Mouse (Mus musculus) naive thymus-derived CD4-positive, alpha-beta T cell, adult 2 months (primary cell): ENCODE measurements around the gene Cd2ap.
A peak's percentile ranks its signal among the peaks of the same experiment; 100 is the strongest.
"Not testable (repeated sequence)": the region's sequence is repeated elsewhere in the genome, so short reads cannot be mapped to it uniquely, and the experiment has no call there.

Experiments
- DNase-seq: peaks from one replicate; pipeline ENCODE4 v3.0.0-alpha.2; 2011; ENCODE audit warnings: low read depth

The Cd2ap gene

DNA sequence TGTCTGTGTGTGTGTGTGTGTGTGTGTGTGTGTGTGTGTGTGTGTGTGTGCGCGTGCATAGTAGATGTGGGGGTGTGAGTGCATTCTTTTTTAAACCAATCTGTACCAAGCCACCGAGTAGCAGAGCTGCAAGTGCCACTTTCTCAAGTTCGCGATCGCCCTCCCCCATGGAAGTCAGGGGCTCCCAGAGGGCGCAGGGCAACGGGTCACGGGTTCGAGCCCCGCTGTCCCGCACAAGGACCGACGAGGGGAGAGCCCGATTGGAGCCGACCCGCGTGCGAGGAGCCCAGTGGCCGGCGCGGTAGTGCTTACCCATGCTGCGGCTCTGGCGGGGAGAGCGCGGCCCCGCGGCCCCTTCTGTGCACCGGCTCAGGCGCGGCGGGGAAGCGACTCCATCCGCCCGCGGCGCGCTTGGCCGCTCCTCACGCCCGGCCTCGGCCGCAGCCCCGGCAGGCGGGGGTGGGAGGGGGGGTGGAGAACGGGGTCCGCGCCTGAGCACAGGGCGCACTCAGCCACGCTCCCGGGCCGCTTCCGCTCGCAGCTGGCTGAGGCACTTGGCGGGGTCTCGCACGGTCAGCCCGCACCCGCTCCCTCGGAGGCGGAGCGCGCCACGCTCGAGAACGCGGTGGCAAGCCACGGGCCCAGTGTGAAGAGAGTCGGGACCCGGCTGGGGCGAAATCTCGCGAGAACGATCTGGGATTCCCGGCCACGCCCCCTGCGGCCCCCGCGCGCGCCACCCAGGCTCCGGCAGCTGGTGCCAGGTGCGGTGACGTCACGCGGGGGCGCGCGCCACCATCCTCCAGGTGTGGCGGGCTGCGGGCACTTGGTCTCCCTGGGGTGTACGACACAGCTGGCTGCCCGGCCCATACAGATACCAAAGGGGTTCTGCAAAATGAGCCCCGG, at the start of gene Cd2ap:
Cd2ap (minus strand) TSS at position 665 of the 903 bp plus-strand sequence.
- DNase-seq: peak; percentile 99

DNA sequence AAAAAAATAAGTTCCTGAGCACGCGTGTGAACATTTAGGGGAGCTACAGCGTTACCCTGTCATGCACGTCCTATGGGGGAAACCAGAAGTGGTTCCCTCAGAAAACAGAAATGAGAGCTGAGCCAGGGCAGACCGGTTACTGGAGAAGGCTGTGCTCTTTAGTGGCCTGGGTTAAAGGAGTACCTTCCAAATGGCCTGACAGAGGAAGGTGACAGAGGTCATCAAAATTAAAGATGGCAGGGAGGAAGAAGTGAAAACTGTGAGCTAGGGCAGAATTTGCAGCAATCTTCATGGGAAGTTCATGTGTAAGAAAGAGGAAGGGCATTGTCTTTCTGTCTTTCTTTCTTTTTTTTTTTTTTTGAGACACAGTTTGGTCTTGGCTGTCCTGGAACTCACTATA, 48.3 kb upstream of the Cd2ap start:
- no peak for DNase-seq

DNA sequence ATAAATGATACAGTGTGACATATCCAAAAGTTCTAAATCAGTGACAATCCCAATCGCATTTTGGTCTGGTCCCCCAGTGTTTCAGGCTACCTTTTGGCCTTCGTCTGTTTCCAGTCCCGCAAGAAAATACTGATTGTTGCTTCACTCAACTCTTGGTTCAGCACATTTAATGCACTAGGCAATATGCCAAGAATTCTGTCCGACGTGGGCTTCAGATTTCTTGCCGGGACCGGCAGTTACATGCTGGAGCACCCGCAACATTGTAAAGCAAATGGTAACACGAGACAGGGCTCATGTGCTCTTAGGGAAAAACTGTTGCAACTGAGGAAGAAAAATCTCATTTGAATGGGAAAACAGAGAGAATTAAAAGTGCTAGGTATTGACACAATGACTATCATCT, 42.3 kb upstream of the Cd2ap start:
- no peak for DNase-seq

DNA sequence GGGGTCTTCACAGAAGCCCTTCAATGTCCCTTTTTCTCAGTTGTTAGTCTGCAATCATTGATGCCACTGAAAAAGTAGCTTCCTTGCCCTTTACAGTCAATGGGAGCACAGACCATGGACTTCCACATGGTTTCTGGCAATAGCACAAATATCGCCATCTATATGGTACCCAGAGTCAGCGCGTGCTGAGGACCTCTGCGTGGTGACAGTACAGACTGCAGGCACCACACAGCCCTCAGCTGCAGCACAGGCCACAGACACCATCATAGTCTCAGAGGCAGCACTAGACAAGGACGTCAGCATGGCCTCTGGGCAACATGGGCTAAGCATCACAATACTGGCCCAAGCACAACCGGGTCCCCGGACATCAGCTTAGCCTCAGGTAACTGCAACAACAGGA, 38.3 kb upstream of the Cd2ap start:
- DNase-seq: peak; percentile 9

DNA sequence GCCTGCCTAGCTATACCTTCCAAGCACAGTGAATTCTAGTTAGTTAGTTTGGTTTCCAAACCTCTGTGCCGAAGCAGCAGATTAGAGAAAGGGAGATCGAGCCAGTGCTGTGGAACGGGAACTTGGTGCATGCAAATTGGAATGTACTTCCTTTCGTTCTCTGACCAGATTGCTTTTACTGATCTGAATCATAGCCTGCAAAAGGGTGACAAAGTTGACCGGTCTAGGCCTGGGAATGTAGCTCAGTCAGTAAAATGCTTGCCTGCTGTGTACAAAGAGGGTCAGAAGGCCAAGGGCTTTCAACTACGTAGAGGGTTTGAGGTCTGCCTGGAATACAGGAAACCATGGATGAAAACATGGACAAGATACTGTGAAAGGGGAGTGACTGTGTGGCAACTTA, 35.7 kb upstream of the Cd2ap start:
- no peak for DNase-seq

DNA sequence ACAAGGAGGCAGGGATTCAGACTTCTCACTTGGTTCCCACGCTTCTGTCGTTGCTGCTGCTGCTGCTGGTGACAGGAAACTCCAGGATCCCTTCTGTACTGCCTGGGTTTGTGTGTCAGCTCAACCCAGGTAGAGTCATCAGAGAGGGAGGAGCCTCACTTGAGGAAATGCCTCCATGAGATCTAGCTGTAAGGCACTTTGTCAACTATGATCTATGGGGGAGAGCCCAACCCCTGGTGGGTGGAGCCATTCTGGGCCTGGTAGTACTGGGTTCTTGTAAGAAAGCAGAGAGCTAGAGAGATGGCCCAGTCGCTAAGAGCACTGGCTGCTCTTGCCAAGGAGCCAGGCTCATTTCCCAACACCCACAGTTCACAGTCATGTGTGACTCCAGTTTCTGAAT, 34.0 kb upstream of the Cd2ap start:
- DNase-seq: no peak

DNA sequence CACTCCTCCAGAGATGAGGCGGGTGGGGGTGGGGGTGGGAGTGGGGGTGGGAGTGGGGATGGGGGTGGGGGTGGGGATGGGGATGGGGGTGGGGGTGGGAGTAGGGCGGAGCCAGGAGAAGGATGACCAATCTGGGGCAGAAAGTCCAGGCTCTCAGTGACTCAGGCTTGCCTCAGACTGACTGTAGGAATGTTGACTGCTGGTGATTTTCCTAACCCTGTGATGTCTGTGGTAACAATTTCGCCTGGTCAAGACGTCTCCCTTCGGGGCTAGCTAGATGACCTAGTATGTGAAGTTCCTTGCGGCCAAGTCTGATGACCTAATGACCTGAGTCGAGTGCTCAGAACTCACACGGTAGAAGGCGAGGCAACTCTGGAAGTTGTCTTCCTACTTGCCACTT, 32.9 kb upstream of the Cd2ap start:
- no peak for DNase-seq

DNA sequence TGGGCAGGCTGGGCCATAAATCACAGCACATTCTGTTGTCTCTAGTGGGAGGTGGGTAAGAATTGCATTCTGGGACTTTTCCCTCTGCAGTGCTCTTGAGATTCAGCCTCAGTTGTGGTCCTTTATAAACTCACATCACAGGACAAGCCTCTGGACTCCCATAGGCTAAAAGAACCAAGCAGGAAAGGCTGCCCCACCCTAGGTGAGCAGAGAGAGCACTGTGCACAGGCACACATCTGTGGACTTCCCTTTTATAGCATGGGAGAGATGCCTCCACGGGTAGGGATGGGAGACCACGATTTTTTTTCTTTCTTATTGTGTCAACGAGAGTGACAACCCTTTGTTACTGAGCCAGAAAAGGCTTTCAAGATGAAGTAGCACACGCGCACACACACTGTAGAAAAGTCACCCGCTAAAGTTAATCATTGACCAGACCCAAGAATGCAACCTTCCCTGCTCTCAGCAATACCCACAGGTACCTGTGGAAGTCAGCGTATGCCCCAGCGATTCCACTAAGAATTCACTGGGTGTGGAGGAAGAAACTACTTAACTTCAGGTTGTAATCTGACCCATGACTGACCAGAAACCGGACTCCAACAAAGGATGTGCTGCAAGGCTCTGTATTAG, 32.4 kb upstream of the Cd2ap start:
- DNase-seq: no peak

DNA sequence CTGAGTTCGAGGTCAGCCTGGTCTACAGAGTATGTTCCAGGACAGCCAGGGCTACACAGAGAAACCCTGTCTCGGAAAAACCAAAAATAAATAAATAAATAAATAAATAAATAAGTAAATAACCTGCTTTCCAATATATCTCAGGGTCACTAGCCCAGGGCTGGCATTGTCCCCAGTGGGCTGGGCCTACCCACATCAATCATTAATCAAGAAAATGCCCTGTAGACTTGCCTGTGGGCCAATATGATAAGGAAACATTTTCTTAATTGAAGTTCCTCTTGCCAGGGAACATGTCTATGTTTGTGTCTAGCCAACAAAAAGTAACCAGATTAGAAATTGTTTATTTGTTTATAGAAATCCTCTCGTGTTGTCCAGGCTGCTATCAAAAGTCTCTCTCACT, 31.7 kb upstream of the Cd2ap start:
- DNase-seq: no peak

DNA sequence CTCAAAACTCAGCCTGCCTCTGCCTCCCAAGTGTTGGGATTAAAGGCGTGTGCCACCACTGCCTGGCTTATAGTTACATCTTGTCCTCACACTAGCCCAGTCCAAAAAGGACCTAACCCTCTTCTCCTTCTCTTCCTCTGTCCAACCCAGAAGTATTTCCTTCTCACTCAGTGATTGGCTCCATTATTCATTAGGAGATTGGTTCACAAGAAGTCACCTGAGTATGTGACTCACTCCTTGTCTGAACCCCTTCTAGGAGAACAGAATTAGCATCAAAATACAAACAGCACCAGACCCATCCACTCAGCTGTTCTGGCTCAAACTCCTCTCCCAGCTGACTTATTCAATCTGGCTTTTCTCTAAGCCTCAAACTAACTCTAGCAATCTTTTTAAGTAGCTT, 30.0 kb upstream of the Cd2ap start:
- not testable (repeated sequence) for DNase-seq

DNA sequence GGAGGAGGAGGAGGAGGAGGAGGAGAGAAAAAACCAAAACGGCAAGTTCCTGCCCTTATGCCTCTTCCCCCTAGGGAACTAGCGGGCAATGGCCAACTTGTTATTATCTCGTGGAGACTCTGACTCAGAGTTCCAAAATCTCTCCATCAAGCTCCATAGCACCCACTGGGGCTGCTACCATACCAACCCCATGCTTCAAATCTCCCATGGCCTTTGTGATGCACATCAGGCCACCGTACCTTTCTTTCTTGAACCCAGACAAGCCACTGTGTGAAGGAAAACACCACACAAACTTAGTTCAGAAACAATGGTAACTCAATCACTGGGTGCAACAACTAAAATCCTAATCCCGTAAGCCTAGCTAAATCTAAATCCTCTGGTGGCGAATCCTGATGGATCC, 29.5 kb upstream of the Cd2ap start:
- no peak for DNase-seq

DNA sequence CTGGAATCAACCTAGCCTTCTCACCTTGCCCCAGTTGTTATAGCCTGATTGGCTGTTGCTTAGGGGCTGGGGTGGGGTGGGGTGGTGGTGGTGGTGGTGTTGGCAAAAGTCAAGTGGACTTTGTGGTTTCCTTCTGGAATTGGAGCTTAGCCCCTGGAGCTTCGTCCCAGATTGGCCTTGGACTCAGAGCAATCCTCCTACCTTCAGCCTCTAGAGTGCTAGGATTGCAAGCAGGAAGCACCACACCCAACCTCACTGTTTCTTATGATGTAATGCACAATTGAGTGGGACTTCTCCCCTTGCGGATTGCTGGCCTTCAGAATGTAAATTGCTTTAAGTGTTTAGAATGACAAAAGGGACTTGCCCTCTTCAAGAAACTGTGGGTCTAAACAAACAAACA, 24.3 kb upstream of the Cd2ap start:
- no peak for DNase-seq

DNA sequence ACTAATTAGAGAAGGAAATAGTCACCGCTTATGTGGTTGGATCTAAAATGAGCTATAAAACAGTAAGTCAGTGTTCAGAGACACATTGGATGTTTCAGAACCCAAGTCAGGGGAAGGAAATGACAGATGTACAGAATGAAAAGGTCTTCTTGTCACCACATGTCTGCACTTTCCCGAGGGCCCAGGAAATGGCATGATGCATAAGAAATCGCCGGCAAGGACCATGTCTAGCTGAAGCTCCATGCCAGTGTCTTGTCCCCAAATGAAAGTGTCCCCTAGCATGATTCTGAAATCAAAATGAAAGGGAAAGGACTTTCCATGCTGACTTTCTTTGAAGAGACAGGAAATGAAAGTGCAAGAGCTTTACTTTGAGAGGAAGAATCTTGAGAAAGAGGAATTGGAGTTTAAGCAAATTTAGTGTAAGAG, 10.8 kb upstream of the Cd2ap start:
- peak; percentile 72 for DNase-seq

DNA sequence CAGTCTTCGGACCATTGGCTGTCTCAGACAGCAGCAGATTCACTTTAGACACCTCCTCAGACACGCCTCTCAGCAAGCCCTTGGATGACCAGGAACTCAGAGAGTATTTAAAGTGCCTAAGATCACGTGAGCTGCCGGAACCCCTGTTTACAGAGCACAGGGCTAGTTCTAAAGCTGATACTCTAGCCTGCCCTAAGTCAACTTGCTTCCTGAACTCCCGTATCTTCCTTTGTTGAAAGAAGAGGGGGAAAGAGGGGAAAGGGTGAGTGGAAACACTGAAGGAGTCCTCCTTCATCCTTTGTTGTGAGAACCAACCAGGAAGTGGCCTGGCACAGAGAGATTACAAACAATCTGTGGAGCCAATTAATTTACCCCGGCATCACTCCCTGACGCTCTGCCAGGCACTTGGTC, 8.6 kb upstream of the Cd2ap start:
- no peak for DNase-seq

DNA sequence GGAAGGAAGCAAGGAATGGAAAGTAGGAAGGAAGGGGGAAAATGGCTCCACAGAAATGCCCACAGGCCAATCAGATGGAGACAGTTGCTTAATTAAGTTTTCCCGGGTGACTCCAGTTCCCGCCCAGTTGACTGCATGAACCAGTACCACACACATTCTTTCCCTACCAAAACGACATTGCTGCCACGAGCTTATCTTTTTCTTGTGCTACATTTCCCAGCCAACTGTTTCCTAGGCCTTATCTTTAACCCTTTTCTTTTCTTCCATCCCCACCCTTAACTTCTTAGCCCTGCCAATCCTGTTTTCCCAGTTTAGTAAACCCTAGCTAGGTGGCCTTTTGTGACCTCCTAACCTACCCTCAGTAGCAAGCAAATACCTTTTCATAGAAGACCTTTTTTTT, 7.9 kb upstream of the Cd2ap start:
- DNase-seq: no peak

DNA sequence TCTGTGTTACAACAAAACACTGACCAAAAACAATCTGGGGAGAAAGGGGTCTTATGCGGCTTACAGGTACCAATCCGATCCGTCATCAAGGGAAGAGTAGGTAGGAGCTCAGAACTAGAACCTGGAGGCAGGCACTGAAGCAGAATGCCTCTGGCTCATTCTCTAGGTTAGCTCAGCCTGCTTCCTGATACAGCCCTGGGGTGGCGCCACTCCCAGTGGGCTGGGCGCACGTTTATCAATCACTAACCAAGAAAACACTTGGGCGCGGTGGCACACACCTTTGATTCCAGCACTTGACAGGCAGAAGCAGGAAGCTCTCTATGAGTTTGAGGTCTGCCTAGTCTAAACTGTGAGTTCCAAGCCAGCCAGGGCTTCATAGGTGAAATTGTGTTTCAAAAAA, 7.3 kb upstream of the Cd2ap start:
- DNase-seq: peak; percentile 78

DNA sequence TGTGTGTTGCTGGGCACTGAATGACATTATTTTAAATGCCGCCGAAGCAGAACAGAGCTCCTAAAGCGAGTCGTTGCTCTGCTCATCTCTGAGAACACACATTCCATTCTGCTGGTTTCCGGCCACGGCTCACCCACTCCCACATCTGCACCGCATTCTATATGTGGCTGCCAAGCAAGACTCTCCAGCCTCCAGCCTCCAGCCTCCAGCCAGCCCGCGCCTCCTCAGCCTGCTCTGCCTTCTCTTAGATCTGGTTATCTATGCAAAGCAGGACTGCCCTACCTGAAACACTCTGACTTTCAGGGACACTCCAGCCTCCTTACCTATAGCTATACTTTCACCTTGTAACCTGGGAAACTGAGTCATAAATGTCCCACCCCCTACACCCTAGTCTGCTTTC, 6.8 kb upstream of the Cd2ap start:
- DNase-seq: no peak

DNA sequence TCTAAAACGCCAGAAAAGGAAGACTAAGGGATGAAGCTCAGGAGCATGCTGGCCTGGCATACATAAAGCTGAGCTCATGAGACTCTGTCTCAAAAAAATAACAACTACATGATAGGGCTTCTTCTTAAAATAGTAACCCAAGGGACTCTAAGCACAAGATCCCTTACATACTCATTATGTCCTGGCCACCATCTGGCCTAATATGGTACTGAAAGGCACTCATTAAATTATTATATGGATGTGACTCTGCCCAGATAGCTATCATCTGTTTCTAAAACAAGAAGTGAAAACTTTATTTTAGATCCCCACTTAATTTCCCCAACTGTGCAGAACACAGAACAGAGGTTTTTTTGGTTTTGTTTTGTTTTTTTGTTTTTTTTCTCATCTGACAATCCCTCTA, 6.4 kb upstream of the Cd2ap start:
- DNase-seq: no peak

DNA sequence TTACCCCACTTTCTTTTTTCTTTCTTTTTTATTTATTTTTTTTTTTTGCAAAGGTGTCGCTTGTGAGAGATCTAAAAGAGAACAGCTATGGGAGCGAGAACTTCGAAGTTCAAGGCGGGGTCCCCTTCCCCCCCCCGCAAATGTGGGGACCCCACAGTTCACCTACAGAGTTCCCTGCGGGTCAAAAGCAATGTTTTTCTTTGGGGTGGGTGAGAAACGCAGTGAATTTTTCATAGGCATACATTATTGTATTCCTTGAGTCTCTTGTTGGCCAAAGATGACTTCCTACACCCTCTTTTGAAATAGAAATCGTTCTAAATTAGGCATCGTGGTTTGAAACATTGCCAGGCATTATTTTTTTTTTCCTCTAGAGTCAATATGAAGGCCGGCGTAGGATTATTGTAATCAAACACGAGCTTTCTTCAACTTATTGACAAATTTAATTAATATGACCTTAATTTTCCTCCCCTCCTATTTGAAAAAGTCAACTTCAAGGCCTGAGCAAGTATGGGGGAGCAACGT, 500 bp upstream of the Cd2ap start:
- no peak for DNase-seq

DNA sequence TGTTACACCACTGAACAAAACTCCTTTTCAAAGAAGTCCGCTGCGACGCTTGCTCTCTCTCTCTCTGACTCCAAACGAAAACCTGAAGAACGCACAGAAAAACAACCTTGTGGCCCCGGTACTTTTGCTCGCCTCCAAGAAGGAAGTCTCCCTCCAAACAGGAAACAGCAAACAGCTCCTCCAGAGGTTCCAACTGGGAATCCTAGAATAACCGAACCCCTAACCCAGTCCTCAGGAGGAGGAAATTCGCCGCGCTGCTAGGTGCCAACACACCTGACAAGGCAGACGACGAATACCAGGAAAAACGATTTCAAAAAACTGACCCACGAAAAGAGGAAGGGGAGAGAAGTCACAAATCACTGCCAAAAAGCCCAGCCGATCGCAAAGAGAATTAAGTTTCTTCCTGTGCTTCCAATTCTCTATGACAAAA, 879 bp downstream of the Cd2ap start:
- DNase-seq: peak; percentile 83

DNA sequence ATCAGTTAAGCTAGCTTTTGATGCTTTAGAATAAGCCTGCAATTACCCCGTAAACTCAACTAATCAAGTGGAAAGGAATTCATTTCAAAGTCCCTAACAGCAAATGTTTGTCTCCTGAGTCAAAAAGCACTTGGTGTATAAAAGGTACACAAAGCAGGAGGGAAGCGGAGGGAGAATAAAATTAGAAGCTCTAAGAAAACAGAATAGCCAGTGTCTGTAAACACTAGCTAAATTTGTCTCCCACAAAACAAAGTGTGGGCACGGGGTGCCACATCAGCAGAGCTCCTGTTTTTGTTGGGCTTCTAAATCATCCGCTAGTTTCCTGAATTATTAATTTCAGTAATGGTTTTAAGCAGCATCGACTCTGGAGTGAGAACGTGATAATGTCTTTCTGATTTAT, 1.4 kb downstream of the Cd2ap start:
- no peak for DNase-seq

DNA sequence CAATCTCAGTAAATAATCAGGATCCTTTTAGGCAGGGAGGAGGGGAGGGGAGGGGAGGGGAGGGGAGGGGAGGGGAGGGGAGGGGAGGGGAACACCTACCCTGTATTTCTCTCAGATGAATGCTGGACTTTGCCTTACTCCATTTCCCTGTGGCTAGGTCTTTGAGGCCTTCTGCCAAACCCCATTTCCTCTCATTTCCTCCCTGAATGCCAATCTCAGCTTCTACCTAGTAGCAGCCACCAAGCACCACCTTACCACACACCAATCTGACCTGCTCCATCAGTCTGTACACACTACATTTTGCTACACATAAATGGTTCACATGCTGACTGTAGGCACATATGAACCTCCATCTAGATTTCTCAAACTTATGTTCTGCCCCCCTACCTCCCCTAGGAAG, 6.0 kb downstream of the Cd2ap start:
- DNase-seq: peak; percentile 44

DNA sequence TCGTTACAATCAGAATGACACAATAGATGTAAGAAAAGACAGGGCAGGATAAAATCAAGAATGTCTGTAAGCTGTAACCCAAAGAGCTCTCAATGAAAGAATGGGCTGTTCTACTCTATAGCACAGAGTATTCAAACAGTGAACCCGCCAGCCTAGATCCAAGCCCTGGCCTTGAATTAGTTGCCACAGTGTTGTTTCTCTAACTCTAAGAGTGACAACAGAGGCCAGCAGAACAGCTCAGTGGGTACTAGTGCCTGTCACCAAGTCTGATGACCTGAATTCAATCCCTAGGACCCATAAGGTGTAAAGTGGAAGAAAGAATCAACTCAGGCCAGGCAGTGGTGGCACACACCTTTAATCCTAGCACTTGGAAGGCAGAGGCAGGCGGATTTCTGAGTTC, 13.3 kb downstream of the Cd2ap start:
- no peak for DNase-seq
